Mouse (Mus musculus) brain, embryonic 18.5 days (tissue): ENCODE measurements around the gene Boll.

ENCODE experiments used
- DNase-seq: peaks from one replicate; pipeline ENCODE4 v3.0.0-alpha.2; 2012; ENCODE audit warnings: low read depth, low spot score

Gene Boll

DNA sequence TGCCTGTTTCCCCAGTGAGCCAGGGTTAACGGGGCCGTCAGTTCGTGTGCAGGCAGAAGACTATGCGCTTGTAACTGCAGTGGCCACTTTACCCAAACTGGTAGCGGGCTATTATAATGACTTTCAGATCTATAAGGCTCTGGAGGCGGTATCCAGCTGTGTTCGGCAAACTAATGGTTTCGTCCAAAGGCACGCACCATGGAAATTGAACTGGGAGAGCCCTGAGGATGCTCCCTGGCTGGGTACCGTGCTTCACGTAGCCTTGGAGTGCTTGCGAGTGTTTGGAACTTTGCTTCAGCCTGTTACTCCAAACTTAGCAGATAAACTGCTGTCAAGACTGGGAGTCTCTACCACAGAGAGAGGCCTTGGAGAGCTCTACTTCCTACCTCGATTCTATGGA is 124.8 kb downstream of the Boll start:
- DNase-seq = no peak

DNA sequence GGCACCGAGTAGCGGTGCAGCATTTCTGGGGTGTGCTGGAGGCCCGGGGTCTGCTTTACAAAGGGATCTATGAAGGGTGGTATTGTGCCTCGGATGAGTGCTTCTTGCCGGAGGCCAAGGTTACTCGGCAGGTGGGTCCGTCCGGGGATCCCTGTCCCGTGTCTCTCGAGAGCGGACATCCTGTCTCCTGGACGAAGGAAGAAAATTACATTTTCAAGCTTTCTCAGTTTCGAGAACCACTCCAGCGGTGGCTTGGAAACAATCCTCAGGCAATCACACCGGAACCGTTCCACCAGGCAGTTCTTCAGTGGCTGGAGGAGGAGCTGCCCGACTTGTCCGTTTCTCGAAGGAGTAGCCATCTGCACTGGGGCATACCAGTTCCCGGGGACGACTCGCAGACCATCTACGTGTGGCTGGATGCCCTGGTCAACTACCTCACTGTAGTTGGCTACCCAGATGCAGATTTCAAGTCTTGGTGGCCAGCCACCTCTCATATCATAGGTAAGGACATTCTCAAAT is 125.6 kb downstream of the Boll start:
- no peak for DNase-seq

DNA sequence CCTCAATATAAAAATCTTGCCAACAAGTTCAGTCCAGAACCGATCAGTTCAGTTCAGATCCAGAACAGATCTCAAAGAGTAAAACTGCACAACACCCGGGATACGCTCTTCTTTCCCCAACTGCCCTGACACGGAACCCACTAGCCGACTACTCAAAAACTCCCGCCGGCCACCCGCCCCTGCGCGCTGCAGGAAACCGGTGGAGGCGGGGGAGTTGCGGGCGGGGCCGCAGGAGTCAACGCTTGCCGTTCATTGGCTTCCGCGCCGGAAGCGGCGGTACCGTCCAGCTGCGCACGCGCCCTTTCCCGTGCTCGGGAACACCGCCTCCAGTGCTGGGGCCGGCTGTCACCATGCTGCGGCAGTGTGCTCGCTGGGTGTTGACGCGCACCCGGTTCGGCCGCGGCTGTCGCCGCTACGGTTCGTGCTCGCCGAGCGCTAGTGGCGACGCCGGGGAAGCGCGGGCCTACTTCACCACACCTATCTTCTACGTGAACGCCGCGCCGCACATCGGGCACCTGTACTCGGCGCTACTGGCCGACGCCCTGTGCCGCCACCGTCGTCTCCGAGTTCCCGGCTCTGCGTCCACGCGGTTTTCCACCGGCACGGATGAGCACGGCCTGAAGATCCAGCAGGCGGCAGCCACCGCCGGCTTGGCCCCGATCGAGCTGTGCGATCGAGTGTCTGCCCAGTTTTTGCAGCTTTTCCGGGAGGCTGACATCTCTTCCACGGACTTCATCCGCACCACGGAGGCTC is 126.2 kb downstream of the Boll start, which contains the start of gene Mars2:
TSS of gene Mars2 (plus strand) at position 288 of the 753 bp plus-strand sequence.
- peak; percentile 87 for DNase-seq

DNA sequence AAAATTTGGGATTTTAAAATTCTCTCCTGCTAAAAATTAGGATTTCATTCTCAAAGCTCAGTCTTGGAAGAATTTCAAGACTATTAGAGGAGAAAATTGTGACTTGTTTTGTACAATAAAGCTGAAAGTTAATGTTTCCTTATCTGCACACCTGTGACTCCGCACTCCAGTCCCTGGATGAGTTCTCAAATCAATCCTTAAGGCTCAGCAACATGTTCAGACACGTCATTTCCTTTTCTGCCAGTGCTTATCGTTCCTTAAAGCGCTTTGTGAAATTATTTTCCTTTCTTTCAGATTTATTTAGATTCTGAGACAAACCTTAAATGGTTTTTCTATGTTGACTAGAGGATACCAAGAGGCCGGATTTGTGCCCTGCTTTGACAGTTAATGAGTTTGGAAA is 126.8 kb downstream of the Boll start:
- DNase-seq = no peak

DNA sequence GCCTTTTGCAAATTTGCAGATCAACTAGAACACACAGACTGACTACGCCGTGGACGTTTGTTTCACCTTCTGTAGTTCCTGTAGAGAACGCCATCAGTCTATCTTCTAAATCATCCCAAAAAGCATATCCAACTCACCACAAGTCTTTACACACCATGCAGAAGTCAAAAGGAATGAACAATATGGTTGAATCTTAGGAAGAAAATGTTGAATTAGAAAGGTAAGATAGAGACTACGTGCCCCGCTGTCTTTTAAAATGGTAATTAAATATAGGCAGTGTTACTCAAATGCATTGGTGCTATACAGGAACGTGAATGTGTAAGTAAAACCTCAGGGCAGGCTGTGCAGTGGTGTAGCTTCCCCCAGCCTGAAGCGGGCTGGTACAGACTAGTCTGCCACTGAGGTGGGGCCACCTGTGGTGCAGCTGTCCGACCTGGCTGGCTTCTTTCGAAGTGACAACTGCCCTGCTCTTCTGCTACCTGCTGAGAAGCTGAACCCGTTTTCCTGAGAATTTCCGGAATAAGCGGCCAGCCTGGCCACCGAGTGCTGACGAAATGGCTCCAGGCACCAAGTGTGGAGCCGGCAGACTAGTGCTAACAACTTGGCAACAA is 128.3 kb downstream of the Boll start:
- no peak for DNase-seq

DNA sequence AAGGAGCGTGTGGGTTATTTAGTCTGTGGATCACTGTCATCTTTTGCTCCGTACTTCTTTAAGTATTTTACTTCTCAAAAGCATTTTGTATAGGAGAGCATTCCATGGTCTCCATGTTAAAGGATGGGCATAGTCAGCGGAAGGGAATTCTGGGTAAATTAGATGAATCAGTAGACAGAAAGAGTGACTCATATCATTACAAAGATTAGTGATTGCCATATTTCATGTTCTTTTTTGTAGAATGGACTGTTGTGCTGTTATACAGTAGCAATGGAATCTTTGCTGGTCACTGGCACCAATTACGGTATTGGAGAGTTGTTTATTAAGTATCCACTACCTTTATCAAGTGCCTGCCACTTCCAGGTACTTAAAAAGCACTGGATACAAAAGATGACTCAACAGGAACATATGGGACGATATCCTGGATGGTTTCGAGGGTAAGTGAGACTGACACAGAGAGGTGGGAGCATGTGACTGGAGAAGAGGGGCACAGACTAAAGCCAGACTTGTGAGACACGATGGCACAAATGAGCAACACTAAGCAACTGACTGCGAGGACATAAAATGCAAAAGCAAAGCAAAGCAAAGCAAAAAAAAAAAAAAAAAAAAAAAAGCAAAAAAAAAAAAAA is 134.9 kb downstream of the Boll start:
- DNase-seq = no peak

DNA sequence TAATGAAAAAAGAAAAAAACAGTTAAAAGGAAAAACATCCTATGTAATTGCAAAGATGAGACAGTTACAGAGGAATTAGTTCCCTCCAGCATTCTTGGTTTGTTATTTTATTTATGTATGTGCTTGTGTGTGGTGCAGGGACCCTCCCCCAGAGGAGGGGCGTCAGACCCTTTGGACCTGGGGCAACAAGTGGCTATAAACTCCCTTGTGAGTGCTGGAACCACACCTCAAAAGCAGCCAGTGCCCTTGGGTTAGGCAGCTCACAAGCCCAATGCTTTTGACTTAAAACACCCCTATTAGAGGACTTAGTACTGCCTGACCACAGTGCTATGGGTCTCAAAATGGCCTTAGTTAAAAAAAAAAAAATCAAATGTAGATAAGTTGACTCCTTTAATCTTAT is 135.9 kb downstream of the Boll start:
- DNase-seq = no peak

DNA sequence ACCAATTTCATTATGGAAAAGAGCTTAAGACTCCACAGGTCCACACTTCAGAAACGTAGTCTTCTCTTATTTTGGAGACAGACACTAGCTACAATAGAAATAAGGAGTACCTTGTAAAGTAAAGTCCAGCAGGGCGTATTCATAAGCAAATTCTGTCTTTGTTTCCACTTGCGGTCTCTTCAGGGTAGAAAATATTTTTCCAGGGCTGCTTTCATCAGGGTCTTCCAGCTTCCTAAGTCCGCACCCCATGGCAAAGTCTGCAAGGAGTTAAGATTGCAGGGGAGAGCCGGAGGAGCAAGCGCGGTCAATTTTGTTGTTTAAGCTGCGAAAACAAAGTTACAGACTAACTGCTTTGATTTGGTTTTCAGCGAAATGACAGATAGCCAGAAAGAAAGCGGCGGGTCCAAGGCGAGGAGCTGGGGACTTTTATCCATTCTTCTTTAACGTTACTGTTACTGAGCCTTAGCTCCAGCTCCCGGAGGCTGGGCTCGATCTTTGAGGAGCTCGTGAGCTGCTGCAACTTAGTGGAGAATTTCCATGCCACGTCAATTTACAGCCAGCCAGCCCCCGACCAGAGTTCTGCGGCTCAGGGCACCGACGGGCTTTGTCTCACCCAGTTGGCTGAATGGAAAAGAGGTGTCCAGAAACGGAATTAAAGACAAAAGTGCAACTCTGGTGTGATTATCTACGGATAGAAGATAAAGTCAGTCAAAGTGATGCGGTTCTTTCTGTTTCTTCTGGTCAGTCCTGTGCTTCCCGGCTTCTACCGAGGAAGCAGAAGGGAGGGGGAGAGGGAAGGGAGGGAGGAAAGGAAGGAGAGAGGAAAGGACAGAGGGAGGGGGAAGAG is 137.0 kb downstream of the Boll start, which contains the start of gene Rftn2:
TSS of gene Rftn2 (minus strand) at position 772 of the 847 bp plus-strand sequence.
- DNase-seq = no peak

DNA sequence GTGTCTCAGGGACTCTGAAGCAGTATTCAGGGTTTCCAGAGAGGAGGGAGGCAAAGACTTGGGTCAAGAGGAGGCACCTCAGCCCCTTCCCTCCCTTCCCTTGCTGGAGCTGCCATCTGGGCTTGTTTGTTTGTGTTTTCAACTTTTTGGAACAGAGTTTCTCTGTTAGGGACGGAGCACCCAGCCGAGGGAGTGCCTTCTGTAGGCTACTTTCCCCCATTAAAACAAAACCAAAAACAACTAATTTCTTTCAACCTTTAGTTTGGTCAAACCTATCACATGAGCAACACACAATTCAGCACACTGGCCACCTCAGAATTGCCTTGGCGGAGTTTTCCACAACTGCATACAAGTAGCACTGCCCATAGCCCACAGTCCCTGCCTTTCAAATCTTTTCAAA is 137.9 kb downstream of the Boll start:
- DNase-seq = no peak

DNA sequence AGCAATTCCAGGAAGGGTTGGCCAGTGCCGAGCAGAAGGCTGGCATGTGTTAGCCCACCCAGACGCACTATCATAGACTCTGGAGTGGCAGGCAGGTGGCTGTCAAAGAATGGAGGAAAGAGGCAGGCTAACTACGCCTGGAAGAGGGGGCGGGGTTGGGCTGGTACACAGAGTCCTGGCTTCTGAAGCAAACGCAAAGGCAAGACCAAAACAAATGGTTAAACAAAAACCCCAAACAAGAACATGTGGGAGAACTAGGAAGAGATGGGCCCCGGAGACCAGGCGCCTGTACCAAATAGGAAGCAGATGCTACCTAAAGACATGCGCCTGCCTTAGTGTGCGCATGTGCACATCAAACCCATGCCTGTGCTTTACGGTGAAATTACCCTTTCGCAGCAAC is 139.2 kb downstream of the Boll start:
- no peak for DNase-seq

DNA sequence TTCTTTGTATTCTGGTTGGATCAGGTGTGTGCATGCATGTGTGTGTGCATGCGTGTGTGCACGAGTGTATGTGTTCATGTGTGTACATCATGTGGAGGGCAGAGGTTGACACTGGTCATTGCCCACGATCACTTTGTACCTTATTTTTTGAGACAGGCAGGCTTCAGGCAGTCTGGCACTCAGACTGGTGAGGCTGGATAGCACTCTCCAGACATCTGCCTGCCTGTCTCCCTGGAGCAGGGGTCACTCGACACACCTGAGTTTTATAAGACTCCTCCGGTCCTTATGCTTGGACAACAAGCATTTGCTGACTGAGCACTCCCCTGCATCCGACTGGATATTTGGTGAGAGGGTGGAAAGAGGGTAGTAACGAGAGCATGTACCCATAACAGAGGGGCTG is 140.2 kb downstream of the Boll start:
- no peak for DNase-seq

DNA sequence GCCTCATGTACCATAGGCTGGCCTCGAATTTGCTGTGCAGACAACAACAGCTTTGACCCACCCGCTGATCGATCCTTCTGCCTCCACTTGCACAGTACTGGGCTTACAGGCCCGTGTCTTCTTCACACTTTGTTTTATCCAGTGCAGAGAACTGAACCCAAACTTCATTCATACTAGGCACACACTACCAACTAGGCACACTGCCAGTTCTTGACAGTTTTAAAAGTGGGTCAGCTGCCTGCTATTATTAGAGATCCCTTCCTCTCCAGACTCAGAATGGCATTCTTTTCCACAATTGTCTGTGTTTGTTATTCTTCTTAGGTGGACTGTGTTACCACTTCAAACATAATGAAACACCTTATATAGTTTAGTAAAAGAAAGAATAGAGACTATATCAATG is 141.9 kb downstream of the Boll start:
- DNase-seq = no peak

DNA sequence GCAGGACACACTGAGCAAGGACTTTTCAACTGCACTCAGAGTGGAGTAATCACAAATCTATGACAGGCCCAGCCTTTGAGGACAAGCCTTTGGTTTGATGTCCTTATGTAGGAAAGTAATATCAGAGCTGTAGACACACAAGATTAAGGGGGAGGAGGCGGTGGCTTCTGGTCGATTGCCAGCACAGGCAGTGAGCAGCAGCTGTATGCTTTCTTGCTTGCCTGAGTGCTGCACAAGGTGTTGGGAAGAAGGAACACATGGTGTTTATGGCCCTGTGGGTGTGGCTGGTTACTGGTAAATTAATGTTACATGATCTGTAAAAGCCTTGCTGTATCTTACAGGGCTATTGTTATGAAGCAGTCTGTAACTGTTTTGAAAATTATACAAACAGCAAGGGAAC is 146.1 kb downstream of the Boll start:
- DNase-seq = no peak

DNA sequence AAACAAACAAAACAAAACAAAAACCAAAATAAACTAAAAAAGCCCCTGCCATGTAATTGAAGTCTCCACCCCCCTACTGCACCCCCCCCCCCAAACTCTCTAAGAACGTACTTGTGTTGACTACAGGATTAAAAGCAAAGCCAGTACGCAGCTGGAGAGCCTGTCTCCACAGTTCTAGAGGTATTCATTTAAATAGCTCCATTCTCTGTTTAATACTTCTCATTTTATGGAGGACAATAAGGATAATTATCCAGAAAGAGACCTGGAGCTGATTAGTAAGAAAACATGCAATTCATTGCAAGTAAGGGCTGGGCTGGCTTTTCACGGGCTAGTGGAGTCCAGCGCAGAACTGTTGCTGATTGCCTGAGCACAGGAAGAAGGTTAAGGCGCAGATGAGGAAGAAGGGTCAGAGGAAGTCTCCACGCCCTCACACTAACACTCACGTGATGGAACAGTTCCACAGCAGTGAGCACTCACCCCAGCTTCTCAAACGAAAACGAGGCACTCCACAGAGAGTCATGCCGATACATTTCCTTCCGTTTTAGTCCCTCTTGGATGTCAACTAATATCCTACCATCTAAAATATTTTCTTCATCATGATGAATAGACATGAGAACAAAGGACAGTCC is 148.0 kb downstream of the Boll start:
- DNase-seq = no peak

DNA sequence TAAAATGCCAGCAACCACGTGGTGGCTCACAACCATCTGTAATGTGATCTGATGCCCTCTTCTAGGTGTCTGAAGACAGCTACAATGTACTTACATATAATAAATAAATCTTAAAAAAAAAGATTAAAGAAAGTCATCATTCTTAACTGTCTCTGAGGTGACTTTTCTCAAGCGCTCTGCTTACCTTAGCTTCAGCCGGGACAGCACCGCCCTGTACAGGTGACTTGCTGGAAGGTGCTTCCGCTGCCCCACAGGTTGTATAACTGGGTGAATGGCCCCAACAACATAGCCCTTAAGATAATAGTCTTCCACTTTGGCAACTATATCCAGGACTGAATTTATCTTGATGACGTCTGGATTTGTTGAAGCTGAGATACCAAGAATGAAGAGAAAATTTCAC is 149.3 kb downstream of the Boll start:
- no peak for DNase-seq

DNA sequence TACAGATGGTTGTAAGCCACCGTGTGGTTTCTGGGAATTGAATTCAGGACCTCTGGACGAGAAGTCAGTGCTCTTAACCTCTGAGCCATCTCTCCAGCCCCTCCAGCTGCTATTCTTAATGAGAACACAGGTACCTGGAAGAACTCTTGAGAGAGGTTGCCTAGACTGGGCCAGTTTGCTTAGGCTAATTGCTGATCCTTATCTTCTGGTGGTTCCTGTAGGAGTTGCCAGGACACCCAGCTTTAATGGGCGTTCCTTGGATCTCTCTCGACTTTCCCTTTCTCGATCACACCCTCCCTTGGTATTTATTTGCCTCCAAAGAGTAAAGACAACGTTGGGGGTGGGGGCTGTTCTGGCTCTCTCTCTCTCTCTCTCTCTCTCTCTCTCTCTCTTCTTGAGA is 149.8 kb downstream of the Boll start:
- DNase-seq = no peak

DNA sequence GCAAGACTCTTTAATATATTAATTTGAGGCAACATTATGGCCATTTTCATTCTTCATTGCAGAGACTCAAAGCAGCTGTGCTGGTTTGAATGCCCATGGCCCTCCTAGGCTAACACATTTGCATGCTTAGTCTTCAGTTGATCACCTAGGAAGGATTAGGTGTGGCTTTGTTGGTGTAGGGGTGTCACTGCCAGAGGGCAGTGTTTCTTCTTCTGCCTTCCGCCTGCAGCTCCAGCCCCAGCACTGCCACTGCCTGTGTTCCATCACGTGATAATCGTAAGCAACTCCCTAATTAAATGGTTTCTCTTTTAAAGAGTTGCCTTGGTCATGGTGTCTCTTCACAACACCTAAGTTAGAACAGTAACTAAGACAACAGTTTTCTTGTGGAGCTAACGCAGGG is 150.5 kb downstream of the Boll start:
- no peak for DNase-seq

DNA sequence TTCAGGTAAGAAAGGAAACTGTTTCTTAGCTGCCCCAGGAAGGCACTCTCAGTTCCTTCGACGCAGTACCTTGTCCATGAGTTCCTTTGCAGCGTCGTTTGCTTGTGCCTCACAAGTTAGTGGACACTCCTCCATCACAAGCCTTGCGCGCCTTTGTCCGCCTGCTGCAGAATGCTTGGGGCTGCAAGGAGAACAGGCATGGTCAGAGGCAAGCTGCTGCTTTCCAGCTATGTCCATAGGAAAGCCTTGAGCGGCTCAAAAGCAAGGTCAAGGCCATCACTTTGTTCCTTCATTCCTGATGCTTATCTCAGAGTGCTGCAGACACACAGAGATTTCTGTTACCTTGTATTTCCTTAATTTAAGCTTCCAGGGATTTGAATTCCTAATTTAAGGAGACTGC is 152.2 kb downstream of the Boll start:
- DNase-seq = no peak

DNA sequence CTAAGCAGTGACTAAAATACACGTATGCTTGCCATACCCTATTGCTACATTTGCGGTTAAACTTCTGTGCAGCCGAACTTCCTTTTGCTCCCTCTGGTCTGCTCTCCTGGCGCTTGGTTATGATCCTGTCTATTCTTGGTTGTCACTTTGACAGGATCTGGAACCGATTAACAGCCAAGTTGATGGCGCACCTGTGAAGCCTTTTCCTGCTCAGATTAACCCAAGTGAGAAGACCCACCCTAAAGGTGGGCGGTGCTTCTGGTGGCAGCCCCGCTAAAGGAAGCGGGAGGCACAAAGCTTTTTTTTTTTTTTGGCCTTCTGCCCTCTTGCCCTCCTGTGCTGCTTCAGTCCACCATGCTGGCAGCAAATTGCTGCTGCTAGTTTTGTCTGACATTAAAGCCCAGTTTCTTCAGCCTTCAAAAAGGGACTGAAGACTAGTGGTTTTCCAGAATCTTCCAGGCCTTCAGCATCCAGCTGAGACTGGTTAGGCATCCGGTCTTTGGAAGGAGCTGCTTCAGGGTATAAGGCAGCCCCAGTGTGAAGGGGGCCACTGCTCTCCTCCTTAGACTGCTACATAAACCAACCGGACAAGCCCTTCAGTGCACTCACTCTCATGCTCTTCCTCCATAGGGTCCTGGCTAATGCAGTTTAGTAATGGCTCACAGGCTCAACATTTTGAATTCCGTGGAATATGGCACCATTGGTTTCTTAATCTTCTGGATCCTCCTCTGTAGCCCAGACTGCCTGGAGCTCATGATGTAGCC is 152.9 kb downstream of the Boll start:
- no peak for DNase-seq

DNA sequence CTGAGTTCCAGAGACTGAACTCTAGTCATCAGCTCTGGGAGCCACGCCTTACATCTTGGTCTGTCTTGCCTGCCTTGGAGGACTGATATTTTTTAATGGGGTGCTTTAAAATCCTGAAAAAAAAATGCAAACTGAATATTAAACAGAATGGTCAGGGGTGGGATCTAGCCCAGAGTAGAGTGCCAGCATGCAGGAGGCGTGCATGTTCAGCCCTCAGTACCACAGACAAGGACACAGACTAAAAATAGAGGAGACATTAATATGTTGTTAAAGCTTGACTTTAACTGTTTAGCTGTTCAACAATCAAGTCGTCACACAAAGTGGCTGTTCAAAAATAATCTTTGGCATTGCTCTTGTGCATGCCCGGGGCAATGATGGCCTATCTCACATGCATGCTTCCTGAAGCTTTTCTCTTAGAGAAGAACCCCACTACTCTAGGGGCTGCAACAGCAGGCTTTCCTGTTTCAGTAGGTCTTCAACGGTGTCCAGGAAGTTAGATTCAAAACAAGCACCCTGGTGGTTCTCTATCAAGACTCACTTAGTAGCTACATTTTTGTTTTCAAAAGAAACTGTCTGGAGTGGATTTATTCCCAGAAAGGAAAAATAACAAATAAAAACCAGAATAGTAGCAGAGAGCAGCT is 154.6 kb downstream of the Boll start:
- DNase-seq = no peak
